Mouse (Mus musculus) kidney, embryonic 14.5 days (tissue): ENCODE data around the gene Susd5. TPM values are rescaled to one million over a fixed set of nuclear protein-coding genes. Genes with fewer than 3 reads are reported as not detected.
"Not testable (repeated sequence)": the region's sequence is repeated elsewhere in the genome, so short reads cannot be mapped to it uniquely, and the experiment has no call there.

Experiments
- ATAC-seq: fragments of 200-750 bp; cut with Nextera tagmentation; 2 replicates; pipeline ENCODE4 v1.8.0; 2017; ENCODE audit warnings: moderate number of reproducible peaks, mild to moderate bottlenecking, moderate TSS enrichment, moderate library complexity; ENCODE audit not compliant: low FRiP score, low TSS enrichment
- H3K27ac ChIP-seq: fragments of 300-500 bp; sonication (generic); 2 replicates; pipeline ENCODE4 v1.5.1; 2014; ENCODE audit warnings: low read depth, mild to moderate bottlenecking, low read length, moderate library complexity, mixed read lengths
- H3K27me3 ChIP-seq: fragments of 300-500 bp; sonication (generic); 2 replicates; pipeline ENCODE4 v1.6.1; 2014; ENCODE audit warnings: mild to moderate bottlenecking, low read length; ENCODE audit not compliant: control insufficient read depth, insufficient read depth
- H3K36me3 ChIP-seq: fragments of 300-500 bp; sonication (generic); 2 replicates; pipeline ENCODE4 v1.6.1; 2014; ENCODE audit warnings: low read length, mixed read lengths; ENCODE audit not compliant: control insufficient read depth, insufficient read depth
- H3K4me1 ChIP-seq: fragments of 300-500 bp; sonication (generic); 2 replicates; pipeline ENCODE4 v1.6.1; 2014; ENCODE audit warnings: low read length, mixed read lengths; ENCODE audit not compliant: control insufficient read depth, insufficient read depth
- H3K4me2 ChIP-seq: fragments of 300-500 bp; sonication (generic); replicated peaks from 2 replicates; pipeline ENCODE4 v1.6.1; 2014; ENCODE audit warnings: low read depth, mild to moderate bottlenecking, low read length
- H3K4me3 ChIP-seq: fragments of 300-500 bp; sonication (generic); 2 replicates; pipeline ENCODE4 v1.5.1; 2014; ENCODE audit warnings: mild to moderate bottlenecking, low read length
- H3K9ac ChIP-seq: fragments of 300-500 bp; sonication (generic); 2 replicates; pipeline ENCODE4 v1.6.1; 2014; ENCODE audit warnings: low read depth, mild to moderate bottlenecking, low read length, moderate library complexity
- H3K9me3 ChIP-seq: fragments of 300-500 bp; sonication (generic); 2 replicates; pipeline ENCODE4 v1.6.1; 2016; ENCODE audit warnings: low read length; ENCODE audit not compliant: control insufficient read depth
- WGBS: fragments of 180-500 bp; shearing (Covaris S2); extraction: QIAGEN DNeasy Blood & Tissue Kit; methylation state at CpG from one replicate; pipeline ENCODE4 v1.1.7; 2014; 5-methylcytosine and 5-hydroxymethylcytosine counted together
- polyA plus RNA-seq: library from polyadenylated mRNA; unstranded; fragments of >200 nt; fragmentation: Nextera tagmentation; extraction: Ambion mirVana; gene quantifications from 2 replicates; pipeline ENCODE4 v1.2.1, GENCODE M21; 2014

Susd5 gene
- polyA plus RNA-seq, 1 experiment from 2014 or later: 0.45 TPM

- not testable (repeated sequence) for H3K4me3 ChIP-seq
- 83% methylated on average over 1 of the region's 1 CpGs for WGBS
Measured at GRCm38 (mm10) chr9:114129273-114129835, 72.4 kb downstream of the Susd5 start.

More at GRCm38 (mm10) chr9:114129273-114129835, 72.4 kb downstream of the Susd5 start:
- ATAC-seq, H3K27me3 ChIP-seq, H3K9me3 ChIP-seq, H3K36me3 ChIP-seq, H3K9ac ChIP-seq, H3K27ac ChIP-seq, H3K4me1 ChIP-seq, H3K4me2 ChIP-seq: not testable (repeated sequence)

Other genes with a start within 250 kb of the Susd5 start
- 29.3 and 53.9 TPM in 2 replicates for gene Ubp1, start 126.2 kb upstream of the Susd5 start, polyA plus RNA-seq
- 2.8 and 3.3 TPM in 2 replicates for gene Fbxl2, start 10.9 kb upstream of the Susd5 start, polyA plus RNA-seq